Mouse (Mus musculus): ENCODE measurements around the gene Lsm2. TPM values are rescaled to one million over a fixed set of nuclear protein-coding genes. Genes with fewer than 3 reads are reported as not detected.

The Lsm2 gene
- polyA plus RNA-seq, 1 experiment from 2014 or later = 150 TPM

GRCm38 (mm10) chr17:35021842-35022477, 40.3 kb downstream of the Lsm2 start:
- Histone ChIP-seq H3K9ac (no peak overlapping the region), H3K27ac (no peak overlapping the region), H3K27me3 (replicated peaks) (no peaks in the 10 kb centered on the region), H3K4me1 (peaks cover 10% of the 10 kb centered on the region), H3K4me3 (no peak overlapping the region), H3K9me3 (no peaks in the 10 kb centered on the region), H3K36me3 (peaks cover 7% of the 10 kb centered on the region; the same call in 1 of the 2 replicates), H3K4me2 (replicated peaks) (no peak overlapping the region)
- no peak for ATAC-seq (ENCODE audit: low FRiP score, low read depth)
- WGBS = 71% methylated on average over 6 of the region's 6 CpGs

- H3K36me3 ChIP-seq = peaks cover 2% of the 10 kb centered on the region; the same call in 1 of the 2 replicates
- H3K9me3 ChIP-seq = no peaks in the 10 kb centered on the region
- peaks cover 14% of the 10 kb centered on the region for H3K4me1 ChIP-seq
- WGBS = 93% methylated on average over 8 of the region's 8 CpGs
- no peak for ATAC-seq (ENCODE audit: low FRiP score, low read depth)
- no peak overlapping the region for H3K4me2 ChIP-seq (replicated peaks)
- no peak overlapping the region for H3K9ac ChIP-seq
- H3K27ac ChIP-seq = no peak overlapping the region
- no peaks in the 10 kb centered on the region for H3K27me3 ChIP-seq (replicated peaks)
- H3K4me3 ChIP-seq = no peak overlapping the region
Measured at GRCm38 (mm10) chr17:35022541-35023060, 40.9 kb downstream of the Lsm2 start.

- no peak for ATAC-seq (ENCODE audit: low FRiP score, low read depth)
- H3K4me1 ChIP-seq = peaks cover 14% of the 10 kb centered on the region
- no peaks in the 10 kb centered on the region for H3K9me3 ChIP-seq
- no peak overlapping the region for H3K27ac ChIP-seq
- no peak overlapping the region for H3K4me2 ChIP-seq (replicated peaks)
- no peaks in the 10 kb centered on the region; the same call in 1 of the 2 replicates for H3K36me3 ChIP-seq
- H3K27me3 ChIP-seq (replicated peaks) = no peaks in the 10 kb centered on the region
- no peak overlapping the region for H3K4me3 ChIP-seq
- H3K9ac ChIP-seq = no peak overlapping the region
- WGBS = 87% methylated on average over 5 of the region's 5 CpGs
Measured at GRCm38 (mm10) chr17:35023221-35023620, 41.6 kb downstream of the Lsm2 start.

GRCm38 (mm10) chr17:35023756-35024155, 42.1 kb downstream of the Lsm2 start:
- Histone ChIP-seq H3K27me3 (replicated peaks) (no peaks in the 10 kb centered on the region), H3K4me2 (replicated peaks) (no peak overlapping the region), H3K4me1 (peaks cover 14% of the 10 kb centered on the region), H3K27ac (no peak overlapping the region), H3K36me3 (no peaks in the 10 kb centered on the region), H3K9me3 (no peaks in the 10 kb centered on the region), H3K9ac (no peak overlapping the region), H3K4me3 (no peak overlapping the region)
- ATAC-seq (ENCODE audit: low FRiP score, low read depth) = no peak
- 82% methylated on average over 4 of the region's 4 CpGs for WGBS

GRCm38 (mm10) chr17:35024261-35024660, 42.6 kb downstream of the Lsm2 start:
- no peak for ATAC-seq (ENCODE audit: low FRiP score, low read depth)
- WGBS = 81% methylated on average over 12 of the region's 13 CpGs
- H3K9ac ChIP-seq = no peak overlapping the region
- H3K9me3 ChIP-seq = no peaks in the 10 kb centered on the region
- no peaks in the 10 kb centered on the region for H3K27me3 ChIP-seq (replicated peaks)
- no peak overlapping the region for H3K4me3 ChIP-seq
- peaks cover 14% of the 10 kb centered on the region for H3K4me1 ChIP-seq
- H3K4me2 ChIP-seq (replicated peaks) = no peak overlapping the region
- H3K27ac ChIP-seq = no peak overlapping the region
- H3K36me3 ChIP-seq = no peaks in the 10 kb centered on the region

- Histone ChIP-seq H3K4me1 (peaks cover 19% of the 10 kb centered on the region), H3K27me3 (replicated peaks) (no peaks in the 10 kb centered on the region), H3K9me3 (no peaks in the 10 kb centered on the region), H3K9ac (no peak overlapping the region), H3K4me2 (replicated peaks) (no peak overlapping the region), H3K4me3 (no peak overlapping the region), H3K27ac (no peak overlapping the region), H3K36me3 (no peaks in the 10 kb centered on the region)
- 74% methylated on average over 7 of the region's 10 CpGs for WGBS
- no peak for ATAC-seq (ENCODE audit: low FRiP score, low read depth)
Measured at GRCm38 (mm10) chr17:35024691-35025488, 43.2 kb downstream of the Lsm2 start.

- no peak for ATAC-seq (ENCODE audit: low FRiP score, low read depth)
- H3K27me3 ChIP-seq (replicated peaks) = no peaks in the 10 kb centered on the region
- H3K4me1 ChIP-seq = peaks cover 23% of the 10 kb centered on the region
- no peak overlapping the region for H3K27ac ChIP-seq
- H3K9ac ChIP-seq = 0 out of 2 replicates have a peak overlapping the region, but pooled peaks have one; percentile 8
- no peak overlapping the region for H3K4me2 ChIP-seq (replicated peaks)
- no peaks in the 10 kb centered on the region for H3K36me3 ChIP-seq
- 88% methylated on average over 5 of the region's 5 CpGs for WGBS
- no peaks in the 10 kb centered on the region for H3K9me3 ChIP-seq
- H3K4me3 ChIP-seq = no peak overlapping the region
Measured at GRCm38 (mm10) chr17:35026206-35026605, 44.5 kb downstream of the Lsm2 start.

GRCm38 (mm10) chr17:35027277-35028068, 45.8 kb downstream of the Lsm2 start, which contains the start of gene Sapcd1:
Gene Sapcd1 (minus strand): TSS chr17:35028016.
- ATAC-seq (ENCODE audit: low FRiP score, low read depth) = peak; percentile 68
- Histone ChIP-seq H3K4me2 (replicated peaks) (peak within 1 kb of the TSS; percentile 30), H3K27ac (no peak within 1 kb of the TSS), H3K36me3 (no peaks in the 10 kb centered on the region), H3K4me3 (no peak within 1 kb of the TSS), H3K9ac (no peak within 1 kb of the TSS), H3K9me3 (no peaks in the 10 kb centered on the region), H3K27me3 (replicated peaks) (no peaks in the 10 kb centered on the region), H3K4me1 (peaks cover 19% of the 10 kb centered on the region)
- WGBS = 30% methylated on average over 13 of the region's 13 CpGs

GRCm38 (mm10) chr17:35028315-35028714, 46.7 kb downstream of the Lsm2 start:
- Histone ChIP-seq H3K4me2 (replicated peaks) (no peak overlapping the region), H3K27me3 (replicated peaks) (no peaks in the 10 kb centered on the region), H3K27ac (no peak overlapping the region), H3K9ac (no peak overlapping the region), H3K36me3 (no peaks in the 10 kb centered on the region), H3K4me1 (peaks cover 19% of the 10 kb centered on the region), H3K9me3 (no peaks in the 10 kb centered on the region), H3K4me3 (no peak overlapping the region)
- ATAC-seq (ENCODE audit: low FRiP score, low read depth) = no peak
- whole genome bisulfite sequencing = 87% methylated on average over 2 of the region's 2 CpGs

GRCm38 (mm10) chr17:35029691-35030532, 48.2 kb downstream of the Lsm2 start:
- Histone ChIP-seq H3K9ac (peak overlapping the region; percentile 38; the same call in 1 of the 2 replicates), H3K27ac (no peak overlapping the region), H3K9me3 (no peaks in the 10 kb centered on the region), H3K36me3 (no peaks in the 10 kb centered on the region), H3K4me3 (no peak overlapping the region), H3K4me1 (peaks cover 19% of the 10 kb centered on the region), H3K27me3 (replicated peaks) (no peaks in the 10 kb centered on the region), H3K4me2 (replicated peaks) (peak overlapping the region; percentile 48)
- 32% methylated on average over 19 of the region's 19 CpGs for WGBS
- ATAC-seq (ENCODE audit: low FRiP score, low read depth) = no peak

- Histone ChIP-seq H3K27me3 (replicated peaks) (no peaks in the 10 kb centered on the region), H3K4me1 (peaks cover 15% of the 10 kb centered on the region), H3K36me3 (no peaks in the 10 kb centered on the region), H3K9ac (no peak overlapping the region), H3K4me2 (replicated peaks) (no peak overlapping the region), H3K9me3 (no peaks in the 10 kb centered on the region), H3K4me3 (no peak overlapping the region), H3K27ac (no peak overlapping the region)
- 91% methylated on average over 11 of the region's 11 CpGs for WGBS
- ATAC-seq (ENCODE audit: low FRiP score, low read depth) = no peak
Measured at GRCm38 (mm10) chr17:35031272-35031671, 49.6 kb downstream of the Lsm2 start.
